Mouse (Mus musculus) spleen, postnatal 0 days (tissue): ENCODE results near the gene Mrpl20. TPM values are rescaled to one million over a fixed set of nuclear protein-coding genes. Genes with fewer than 3 reads are reported as not detected.

ENCODE experiments used
- polyA plus RNA-seq: library from polyadenylated mRNA; unstranded; fragments of >200 nt; fragmentation: Nextera tagmentation; extraction: Ambion mirVana; gene quantifications from 2 replicates; pipeline ENCODE4 v1.2.1, GENCODE M21; 2015

The Mrpl20 gene
- 202 and 239 TPM in 2 replicates for polyA plus RNA-seq

GRCm38 (mm10) chr4:155802741-155803339 is at the start of gene Mrpl20:
Gene Mrpl20 (plus strand): TSS chr4:155802878.

GRCm38 (mm10) chr4:155760613-155761355 is 41.9 kb upstream of the Mrpl20 start, which contains the start of gene Atad3a:
Gene Atad3a (minus strand): TSS chr4:155761093.

GRCm38 (mm10) chr4:155774280-155774754 is 28.4 kb upstream of the Mrpl20 start, which contains the start of gene Vwa1:
Gene Vwa1 (minus strand): TSS chr4:155774698.

GRCm38 (mm10) chr4:155785819-155786218 is 16.9 kb upstream of the Mrpl20 start, which contains the start of gene Tmem88b:
Gene Tmem88b (minus strand): TSS chr4:155785874.

GRCm38 (mm10) chr4:155790021-155790489 is 12.6 kb upstream of the Mrpl20 start, which contains the start of gene Ankrd65:
Gene Ankrd65 (plus strand): TSS chr4:155790439.

GRCm38 (mm10) chr4:155811929-155812664 is 9.4 kb downstream of the Mrpl20 start, which contains the start of gene Ccnl2:
Gene Ccnl2 (plus strand): TSS chr4:155812489.

GRCm38 (mm10) chr4:155831205-155831766 is 28.6 kb downstream of the Mrpl20 start, which contains the start of gene Aurkaip1:
Gene Aurkaip1 (plus strand): TSS chr4:155831272.

GRCm38 (mm10) chr4:155839483-155839910 is 36.8 kb downstream of the Mrpl20 start, which contains the start of gene Mxra8:
Gene Mxra8 (plus strand): TSS chr4:155839680.

GRCm38 (mm10) chr4:155846871-155847578 is 44.3 kb downstream of the Mrpl20 start, which contains the start of gene Dvl1:
Gene Dvl1 (plus strand): TSS chr4:155847402.

Other genes with a start within 250 kb of the Mrpl20 start
- gene Nadk, start 240.5 kb upstream of the Mrpl20 start, polyA plus RNA-seq = 48.0 and 55.7 TPM in 2 replicates
- gene Slc35e2, start 201.5 kb upstream of the Mrpl20 start, polyA plus RNA-seq = 7.6 and 7.7 TPM in 2 replicates
- gene Cdk11b, start 178.0 kb upstream of the Mrpl20 start, polyA plus RNA-seq = 54.0 and 56.7 TPM in 2 replicates
- not detected in 2 replicates for gene Gm10563, start 157.5 kb upstream of the Mrpl20 start, polyA plus RNA-seq
- gene Mmp23, start 149.5 kb upstream of the Mrpl20 start, polyA plus RNA-seq = 56.8 and 75.1 TPM in 2 replicates
- 7.3 and 10.4 TPM in 2 replicates for gene Mib2, start 133.7 kb upstream of the Mrpl20 start, polyA plus RNA-seq
- gene Fndc10, start 108.5 kb upstream of the Mrpl20 start, polyA plus RNA-seq = 2.0 and 3.1 TPM in 2 replicates
- 82.9 and 89.4 TPM in 2 replicates for gene Ssu72, start 98.1 kb upstream of the Mrpl20 start, polyA plus RNA-seq
- gene Tmem240, start 68.1 kb upstream of the Mrpl20 start, polyA plus RNA-seq = 0.31 and 0.65 TPM in 2 replicates
- 45.9 and 48.6 TPM in 2 replicates for gene Atad3a, start 41.8 kb upstream of the Mrpl20 start, polyA plus RNA-seq
- gene Vwa1, start 28.2 kb upstream of the Mrpl20 start, polyA plus RNA-seq = 7.7 and 9.2 TPM in 2 replicates
- 0.05 TPM in 2 replicates for gene Tmem88b, start 17.0 kb upstream of the Mrpl20 start, polyA plus RNA-seq
- gene Ankrd65, start 12.4 kb upstream of the Mrpl20 start, polyA plus RNA-seq = 0.41 and 0.63 TPM in 2 replicates
- 89.4 and 98.1 TPM in 2 replicates for gene Ccnl2, start 9.6 kb downstream of the Mrpl20 start, polyA plus RNA-seq
- gene Aurkaip1, start 28.4 kb downstream of the Mrpl20 start, polyA plus RNA-seq = 120 and 131 TPM in 2 replicates
- 46.8 and 65.4 TPM in 2 replicates for gene Mxra8, start 36.8 kb downstream of the Mrpl20 start, polyA plus RNA-seq
- 4.9 and 5.7 TPM in 2 replicates for gene Dvl1, start 44.5 kb downstream of the Mrpl20 start, polyA plus RNA-seq
- gene Tas1r3, start 60.5 kb downstream of the Mrpl20 start, polyA plus RNA-seq = 0.14 and 0.18 TPM in 2 replicates
- gene Cptp, start 66.6 kb downstream of the Mrpl20 start, polyA plus RNA-seq = 7.5 and 8.4 TPM in 2 replicates
- gene Ints11, start 66.7 kb downstream of the Mrpl20 start, polyA plus RNA-seq = 31.6 and 32.7 TPM in 2 replicates
- 26.0 and 27.2 TPM in 2 replicates for gene Pusl1, start 88.9 kb downstream of the Mrpl20 start, polyA plus RNA-seq
- 8.0 and 10.8 TPM in 2 replicates for gene Acap3, start 88.9 kb downstream of the Mrpl20 start, polyA plus RNA-seq
- 73.1 and 76.2 TPM in 2 replicates for gene Ube2j2, start 141.0 kb downstream of the Mrpl20 start, polyA plus RNA-seq
- gene C1qtnf12, start 159.4 kb downstream of the Mrpl20 start, polyA plus RNA-seq = 205 and 213 TPM in 2 replicates
- gene B3galt6, start 189.8 kb downstream of the Mrpl20 start, polyA plus RNA-seq = 6.3 and 6.5 TPM in 2 replicates
- gene Sdf4, start 190.0 kb downstream of the Mrpl20 start, polyA plus RNA-seq = 104 and 111 TPM in 2 replicates
- 1.2 and 1.3 TPM in 2 replicates for gene Tnfrsf4, start 211.0 kb downstream of the Mrpl20 start, polyA plus RNA-seq
- gene Tnfrsf18, start 223.3 kb downstream of the Mrpl20 start, polyA plus RNA-seq = 1.2 and 2.7 TPM in 2 replicates